Mouse (Mus musculus): ENCODE measurements at regions not wholly inside any gene's neighbourhood (a gene's known extent, or its start where the extent isn't known, plus 50 kb on each side); places are given as distances from the start of the nearest gene placed in this dataset.

GRCm38 (mm10) chr15:24161974-24162373 lies 1251.6 kb downstream of the Basp1 start:
- Histone ChIP-seq H3K4me1 (ENCODE audit: insufficient read depth, low read length) (no peaks in the 10 kb centered on the region), H3K4me2 (ENCODE audit: low read depth, low read length) (no peak overlapping the region), H3K9me3 (ENCODE audit: low read length) (no peaks in the 10 kb centered on the region), H3K36me3 (ENCODE audit: insufficient read depth, low read length) (no peaks in the 10 kb centered on the region), H3K4me3 (ENCODE audit: low read length) (no peak overlapping the region), H3K27me3 (ENCODE audit: insufficient read depth, low read length) (no peaks in the 10 kb centered on the region), H3K9ac (replicated peaks; ENCODE audit: low read length) (no peak overlapping the region), H3K27ac (no peak overlapping the region)
- DNase-seq (ENCODE audit: low spot score) (no peak), ATAC-seq (no peak)
- 90% methylated on average over 9 of the region's 9 CpGs for WGBS
- no peak for TF ChIP-seq CTCF (IDR thresholded peaks at IDR 0.05; ENCODE audit: low read depth)

- Histone ChIP-seq H3K9ac (replicated peaks; ENCODE audit: low read length) (no peak overlapping the region), H3K4me2 (ENCODE audit: low read depth, low read length) (no peak overlapping the region), H3K27me3 (ENCODE audit: insufficient read depth, low read length) (no peaks in the 10 kb centered on the region), H3K4me3 (ENCODE audit: low read length) (no peak overlapping the region), H3K4me1 (ENCODE audit: insufficient read depth, low read length) (no peaks in the 10 kb centered on the region), H3K9me3 (ENCODE audit: low read length) (no peaks in the 10 kb centered on the region), H3K36me3 (ENCODE audit: insufficient read depth, low read length) (no peaks in the 10 kb centered on the region), H3K27ac (no peak overlapping the region)
- WGBS = 73% methylated on average over 10 of the region's 10 CpGs
- ATAC-seq (peak; percentile 59; the same call in 1 of the 2 replicates), DNase-seq (ENCODE audit: low spot score) (peak; percentile 4)
- no peak for TF ChIP-seq CTCF (IDR thresholded peaks at IDR 0.05; ENCODE audit: low read depth)
Observed at GRCm38 (mm10) chr15:24157700-24158350, 1255.7 kb downstream of the Basp1 start.

GRCm38 (mm10) chr15:24154291-24154690 lies 1259.3 kb downstream of the Basp1 start:
- 84% methylated on average over 3 of the region's 3 CpGs for WGBS
- Histone ChIP-seq H3K9ac (replicated peaks; ENCODE audit: low read length) (no peak overlapping the region), H3K27ac (no peak overlapping the region), H3K4me3 (ENCODE audit: low read length) (no peak overlapping the region), H3K36me3 (ENCODE audit: insufficient read depth, low read length) (no peaks in the 10 kb centered on the region), H3K9me3 (ENCODE audit: low read length) (no peaks in the 10 kb centered on the region), H3K4me2 (ENCODE audit: low read depth, low read length) (no peak overlapping the region), H3K4me1 (ENCODE audit: insufficient read depth, low read length) (no peaks in the 10 kb centered on the region), H3K27me3 (ENCODE audit: insufficient read depth, low read length) (no peaks in the 10 kb centered on the region)
- ATAC-seq (no peak), DNase-seq (ENCODE audit: low spot score) (no peak)
- no peak for TF ChIP-seq CTCF (IDR thresholded peaks at IDR 0.05; ENCODE audit: low read depth)

GRCm38 (mm10) chr15:24124241-24124640 lies 1289.3 kb downstream of the Basp1 start:
- Histone ChIP-seq H3K9me3 (ENCODE audit: low read length) (no peaks in the 10 kb centered on the region), H3K4me2 (ENCODE audit: low read depth, low read length) (no peak overlapping the region), H3K36me3 (ENCODE audit: insufficient read depth, low read length) (no peaks in the 10 kb centered on the region), H3K4me3 (ENCODE audit: low read length) (no peak overlapping the region), H3K4me1 (ENCODE audit: insufficient read depth, low read length) (no peaks in the 10 kb centered on the region), H3K27ac (no peak overlapping the region), H3K27me3 (ENCODE audit: insufficient read depth, low read length) (no peaks in the 10 kb centered on the region), H3K9ac (replicated peaks; ENCODE audit: low read length) (no peak overlapping the region)
- ATAC-seq = no peak
- DNase-seq (ENCODE audit: low spot score) = no peak
- no peak for TF ChIP-seq CTCF (IDR thresholded peaks at IDR 0.05; ENCODE audit: low read depth)

- H3K9ac ChIP-seq (replicated peaks; ENCODE audit: low read length) = no peak overlapping the region
- DNase-seq (ENCODE audit: low spot score) (no peak), ATAC-seq (no peak)
- no peaks in the 10 kb centered on the region for H3K4me1 ChIP-seq (ENCODE audit: insufficient read depth, low read length)
- H3K27me3 ChIP-seq (ENCODE audit: insufficient read depth, low read length) = no peaks in the 10 kb centered on the region
- H3K4me3 ChIP-seq (ENCODE audit: low read length) = no peak overlapping the region
- 85% methylated on average over 5 of the region's 5 CpGs for WGBS
- H3K36me3 ChIP-seq (ENCODE audit: insufficient read depth, low read length) = no peaks in the 10 kb centered on the region
- no peak overlapping the region for H3K4me2 ChIP-seq (ENCODE audit: low read depth, low read length)
- no peak overlapping the region for H3K27ac ChIP-seq
- TF ChIP-seq CTCF (IDR thresholded peaks at IDR 0.05; ENCODE audit: low read depth) = no peak
- no peaks in the 10 kb centered on the region for H3K9me3 ChIP-seq (ENCODE audit: low read length)
Observed at GRCm38 (mm10) chr15:24086267-24086666, 1327.3 kb downstream of the Basp1 start.

GRCm38 (mm10) chr15:24053197-24053596 lies 1360.4 kb downstream of the Basp1 start:
- no peaks in the 10 kb centered on the region for H3K36me3 ChIP-seq (ENCODE audit: insufficient read depth, low read length)
- H3K4me1 ChIP-seq (ENCODE audit: insufficient read depth, low read length) = no peaks in the 10 kb centered on the region
- no peak for TF ChIP-seq CTCF (IDR thresholded peaks at IDR 0.05; ENCODE audit: low read depth)
- H3K4me2 ChIP-seq (ENCODE audit: low read depth, low read length) = no peak overlapping the region
- WGBS = 44% methylated on average over 3 of the region's 3 CpGs
- no peaks in the 10 kb centered on the region for H3K9me3 ChIP-seq (ENCODE audit: low read length)
- H3K4me3 ChIP-seq (ENCODE audit: low read length) = no peak overlapping the region
- H3K27me3 ChIP-seq (ENCODE audit: insufficient read depth, low read length) = no peaks in the 10 kb centered on the region
- no peak overlapping the region for H3K9ac ChIP-seq (replicated peaks; ENCODE audit: low read length)
- no peak for ATAC-seq
- DNase-seq (ENCODE audit: low spot score) = peak; percentile 36
- no peak overlapping the region for H3K27ac ChIP-seq

- no peaks in the 10 kb centered on the region for H3K27me3 ChIP-seq (ENCODE audit: insufficient read depth, low read length)
- 16% methylated on average over 2 of the region's 2 CpGs for WGBS
- no peak for TF ChIP-seq CTCF (IDR thresholded peaks at IDR 0.05; ENCODE audit: low read depth)
- DNase-seq (ENCODE audit: low spot score) (peak; percentile 24), ATAC-seq (0 out of 2 replicates have a peak, but pooled peaks have one; percentile 38)
- H3K4me3 ChIP-seq (ENCODE audit: low read length) = no peak overlapping the region
- H3K9ac ChIP-seq (replicated peaks; ENCODE audit: low read length) = no peak overlapping the region
- H3K4me2 ChIP-seq (ENCODE audit: low read depth, low read length) = no peak overlapping the region
- no peaks in the 10 kb centered on the region for H3K36me3 ChIP-seq (ENCODE audit: insufficient read depth, low read length)
- no peaks in the 10 kb centered on the region for H3K9me3 ChIP-seq (ENCODE audit: low read length)
- H3K27ac ChIP-seq = no peak overlapping the region
- no peaks in the 10 kb centered on the region for H3K4me1 ChIP-seq (ENCODE audit: insufficient read depth, low read length)
Observed at GRCm38 (mm10) chr15:24040847-24041246, 1372.7 kb downstream of the Basp1 start.
